Mouse (Mus musculus): ENCODE measurements around the gene Tmprss9. TPM values are rescaled to one million over a fixed set of nuclear protein-coding genes. Genes with fewer than 3 reads are reported as not detected.

Gene Tmprss9
- total RNA-seq, 1 experiment from 2014 or later, result not detected

GRCm38 (mm10) chr10:80843087-80843930 lies 28.3 kb upstream of the Tmprss9 start:
- DNase-seq, result no peak

GRCm38 (mm10) chr10:80843931-80844547 lies 27.6 kb upstream of the Tmprss9 start, which contains the start of gene Lingo3:
Lingo3 (minus strand) TSS chr10:80844039.
- DNase-seq, result peak; percentile 49

- no peak for DNase-seq
Observed at GRCm38 (mm10) chr10:80845055-80845693, 26.5 kb upstream of the Tmprss9 start.

GRCm38 (mm10) chr10:80845732-80846131 lies 25.9 kb upstream of the Tmprss9 start:
- no peak for DNase-seq

- peak; percentile 42 for DNase-seq
Observed at GRCm38 (mm10) chr10:80848571-80848970, 23.1 kb upstream of the Tmprss9 start.

- DNase-seq, result peak; percentile 98
Observed at GRCm38 (mm10) chr10:80854913-80855748, 16.5 kb upstream of the Tmprss9 start, which contains the start of the genes Lsm7 and Sppl2b. Lsm7 (minus strand) TSS chr10:80855209. Sppl2b (plus strand) TSS chr10:80855275.

GRCm38 (mm10) chr10:80855749-80856073 lies 15.9 kb upstream of the Tmprss9 start:
- DNase-seq, result no peak

GRCm38 (mm10) chr10:80856267-80856666 lies 15.4 kb upstream of the Tmprss9 start:
- no peak for DNase-seq

- no peak for DNase-seq
Observed at GRCm38 (mm10) chr10:80856908-80857307, 14.7 kb upstream of the Tmprss9 start.

GRCm38 (mm10) chr10:80857386-80857785 lies 14.3 kb upstream of the Tmprss9 start:
- DNase-seq, result no peak

GRCm38 (mm10) chr10:80857848-80858247 lies 13.8 kb upstream of the Tmprss9 start:
- DNase-seq, result no peak

- DNase-seq, result no peak
Observed at GRCm38 (mm10) chr10:80858350-80858935, 13.2 kb upstream of the Tmprss9 start.

- no peak for DNase-seq
Observed at GRCm38 (mm10) chr10:80862305-80862704, 9.3 kb upstream of the Tmprss9 start.

GRCm38 (mm10) chr10:80864446-80864845 lies 7.2 kb upstream of the Tmprss9 start:
- DNase-seq, result no peak

- DNase-seq, result no peak
Observed at GRCm38 (mm10) chr10:80870993-80871392, 655 bp upstream of the Tmprss9 start.

- no peak for DNase-seq
Observed at GRCm38 (mm10) chr10:80874035-80874434, 2.4 kb downstream of the Tmprss9 start.

- peak; percentile 47 for DNase-seq
Observed at GRCm38 (mm10) chr10:80876028-80876427, 4.4 kb downstream of the Tmprss9 start.

- DNase-seq, result no peak
Observed at GRCm38 (mm10) chr10:80876594-80876993, 4.9 kb downstream of the Tmprss9 start.

- peak; percentile 75 for DNase-seq
Observed at GRCm38 (mm10) chr10:80880131-80880641, 8.5 kb downstream of the Tmprss9 start.

GRCm38 (mm10) chr10:80880901-80881300 lies 9.3 kb downstream of the Tmprss9 start:
- no peak for DNase-seq

- DNase-seq, result peak; percentile 79
Observed at GRCm38 (mm10) chr10:80881301-80881700, 9.7 kb downstream of the Tmprss9 start.

Data from adrenal gland, postnatal 25 days (tissue).